Mouse (Mus musculus): Measurements from ENCODE around the gene Tmem214.

DNA sequence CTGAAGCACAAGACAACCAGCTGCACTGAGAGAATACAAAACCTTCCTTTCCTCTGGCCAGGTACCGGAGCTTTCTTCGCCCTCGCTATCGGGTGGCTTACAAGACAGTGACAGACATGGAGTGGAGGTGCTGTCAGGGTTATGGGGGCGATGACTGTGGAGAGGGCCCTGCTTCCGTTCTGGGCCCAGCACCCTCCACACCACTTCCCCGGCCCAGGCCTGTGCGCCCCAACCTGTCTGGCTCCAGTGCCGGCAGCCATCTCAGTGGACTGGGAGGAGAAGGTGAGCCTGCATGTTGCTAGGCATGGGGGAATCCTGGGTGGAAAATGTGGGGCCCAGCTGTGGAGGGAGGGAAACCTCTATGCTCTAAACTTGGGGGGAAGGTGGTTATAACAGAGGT is 47.6 kb downstream of the Tmem214 start:
- TF ChIP-seq CTCF (IDR thresholded peaks at IDR 0.05; ENCODE audit: extremely low read depth, insufficient read depth, insufficient read length, insufficient replicate concordance): no peak
- no peak for TF ChIP-seq POLR2A (IDR thresholded peaks at IDR 0.05; ENCODE audit: low read depth, low read length)

Data from spleen, adult 2 months (tissue).